Mouse (Mus musculus): ENCODE results near the gene Epha1. TPM values are rescaled to one million over a fixed set of nuclear protein-coding genes. Genes with fewer than 3 reads are reported as not detected.
A peak's percentile ranks its signal among the peaks of the same experiment; 100 is the strongest.

The Epha1 gene
- polyA plus RNA-seq, 1 experiment from 2014 or later, result 7.0 TPM

DNA sequence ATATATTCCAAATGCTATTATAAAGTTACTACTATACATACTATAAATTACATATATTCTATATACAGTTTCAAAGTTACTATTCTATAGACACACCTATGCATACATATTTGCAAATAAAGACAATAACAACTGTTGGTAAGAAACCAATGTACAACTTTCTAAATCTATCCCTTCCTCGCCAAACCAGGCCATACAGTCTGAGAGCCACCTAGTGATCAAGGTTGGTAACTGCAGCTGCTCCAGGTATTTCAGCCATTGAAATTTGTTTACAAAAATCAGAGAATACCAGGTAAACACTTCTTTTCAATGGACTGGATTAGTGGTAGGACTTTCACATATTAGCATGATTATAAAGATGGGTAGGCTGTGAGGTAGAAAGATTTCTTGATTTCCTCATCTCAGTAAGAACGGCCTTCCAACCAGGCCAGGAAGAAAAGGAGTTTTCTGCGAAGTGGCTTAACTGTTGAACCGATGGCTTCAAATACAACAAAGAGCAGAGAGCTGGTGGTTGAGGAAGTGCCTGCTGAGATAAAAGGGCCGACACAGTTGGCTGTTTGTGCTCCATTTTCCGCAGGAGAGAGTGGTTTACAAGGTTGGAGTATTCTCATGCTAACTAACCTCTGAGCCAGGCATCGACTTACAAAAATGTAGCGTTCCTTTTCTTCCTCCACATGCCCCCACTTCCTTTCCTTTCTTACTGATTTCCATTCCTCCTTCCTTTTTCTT is 7.5 kb upstream of the Epha1 start:
- DNase-seq, result peak; percentile 79

DNA sequence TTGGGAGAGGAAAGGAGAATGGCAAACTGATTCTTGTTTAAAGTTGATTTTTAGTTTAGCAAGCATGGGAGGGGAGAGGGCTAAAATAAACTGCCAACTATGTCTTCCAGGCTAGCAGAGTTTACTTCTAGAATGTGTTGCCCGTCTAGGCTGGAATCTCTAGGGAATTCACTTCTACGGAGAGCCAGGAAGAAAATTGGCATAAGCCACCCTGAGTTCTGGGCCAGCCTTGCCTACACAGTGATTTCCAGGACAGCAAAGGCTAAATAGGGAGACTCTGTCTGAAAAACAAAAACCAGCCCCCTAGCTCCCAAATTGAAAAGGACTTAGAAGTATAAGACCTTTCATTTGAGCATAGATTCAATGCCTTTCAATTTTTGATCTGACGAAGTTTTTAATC is 6.5 kb upstream of the Epha1 start:
- no peaks in the 10 kb centered on the region for H3K36me3 ChIP-seq (ENCODE audit: insufficient read depth)
- H3K9me3 ChIP-seq (ENCODE audit: low read depth, low read length), result no peaks in the 10 kb centered on the region
- WGBS, result 51% methylated on average over 3 of the region's 3 CpGs
- DNase-seq (no peak), ATAC-seq (ENCODE audit: insufficient read depth) (no peak)
- no peak for TF ChIP-seq CTCF (IDR thresholded peaks at IDR 0.05; ENCODE audit: low read depth)
- H3K4me2 ChIP-seq, result no peak overlapping the region
- no peaks in the 10 kb centered on the region for H3K4me1 ChIP-seq (ENCODE audit: insufficient read depth)
- H3K9ac ChIP-seq, result no peak overlapping the region
- no peak overlapping the region for H3K27ac ChIP-seq (ENCODE audit: low read depth)
- no peak overlapping the region for H3K4me3 ChIP-seq (ENCODE audit: low read depth, low read length)
- no peaks in the 10 kb centered on the region for H3K27me3 ChIP-seq (ENCODE audit: insufficient read depth, low read length)

More for the DNA sequence above, 7.5 kb upstream of the Epha1 start:
- Histone ChIP-seq H3K4me2 (no peak overlapping the region), H3K9me3 (ENCODE audit: low read depth, low read length) (no peaks in the 10 kb centered on the region), H3K27ac (ENCODE audit: low read depth) (no peak overlapping the region), H3K4me3 (ENCODE audit: low read depth, low read length) (no peak overlapping the region), H3K36me3 (ENCODE audit: insufficient read depth) (no peaks in the 10 kb centered on the region), H3K4me1 (ENCODE audit: insufficient read depth) (no peaks in the 10 kb centered on the region), H3K9ac (no peak overlapping the region), H3K27me3 (ENCODE audit: insufficient read depth, low read length) (no peaks in the 10 kb centered on the region)
- no peak for ATAC-seq (ENCODE audit: insufficient read depth)
- WGBS, result 24% methylated on average over 8 of the region's 8 CpGs
- peak; percentile 86 for TF ChIP-seq CTCF (IDR thresholded peaks at IDR 0.05; ENCODE audit: low read depth)

DNA sequence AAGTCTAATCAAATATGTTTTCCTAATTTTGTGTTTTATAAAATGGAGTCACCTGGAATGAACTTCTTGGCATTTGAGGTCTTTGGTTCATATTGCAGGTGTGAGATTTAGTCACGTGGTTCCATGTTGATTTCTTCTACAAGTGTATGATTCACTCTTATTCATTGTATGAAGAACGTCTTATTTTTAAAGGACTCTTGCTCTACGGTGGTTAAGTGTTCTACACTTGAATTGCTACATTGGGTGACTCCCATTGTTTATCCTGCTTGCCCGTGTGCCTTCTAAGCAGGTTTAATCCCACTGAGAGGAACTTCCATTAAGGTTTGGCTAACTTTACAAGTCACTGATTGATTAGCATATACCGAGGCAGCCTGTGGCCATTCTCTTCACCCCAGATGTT is 4.2 kb upstream of the Epha1 start:
- DNase-seq (no peak), ATAC-seq (ENCODE audit: insufficient read depth) (no peak)
- no peak for TF ChIP-seq CTCF (IDR thresholded peaks at IDR 0.05; ENCODE audit: low read depth)
- peaks cover 7% of the 10 kb centered on the region for H3K4me1 ChIP-seq (ENCODE audit: insufficient read depth)
- 68% methylated on average over 5 of the region's 5 CpGs for WGBS
- H3K27me3 ChIP-seq (ENCODE audit: insufficient read depth, low read length), result no peaks in the 10 kb centered on the region
- H3K9me3 ChIP-seq (ENCODE audit: low read depth, low read length), result no peaks in the 10 kb centered on the region
- no peak overlapping the region for H3K4me2 ChIP-seq
- H3K27ac ChIP-seq (ENCODE audit: low read depth), result no peak overlapping the region
- no peak overlapping the region for H3K4me3 ChIP-seq (ENCODE audit: low read depth, low read length)
- H3K9ac ChIP-seq, result no peak overlapping the region
- no peaks in the 10 kb centered on the region for H3K36me3 ChIP-seq (ENCODE audit: insufficient read depth)

DNA sequence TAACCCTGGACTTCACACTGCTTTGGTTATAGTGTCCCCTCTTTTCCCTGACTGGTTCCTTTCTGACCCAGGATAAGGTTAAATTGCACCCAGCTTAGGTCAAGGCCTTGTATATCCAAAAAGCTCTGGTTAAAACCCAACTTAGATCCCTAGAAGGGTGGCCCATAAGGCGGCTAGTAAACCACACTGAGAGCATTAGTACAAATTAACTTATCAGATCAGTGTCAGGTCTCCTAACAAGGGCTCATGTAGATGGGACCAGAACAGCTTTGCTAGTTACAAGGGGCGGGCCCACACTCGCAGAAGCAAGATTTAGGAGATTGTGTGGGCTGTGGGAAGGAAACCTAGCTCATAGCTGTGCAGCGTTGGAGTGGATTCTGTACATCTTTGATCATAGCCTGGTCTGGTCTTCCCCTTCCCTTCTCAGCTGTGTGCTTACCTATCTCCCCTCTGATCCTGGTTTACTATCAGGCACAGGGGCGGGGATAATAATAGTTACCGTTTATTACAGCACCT is 3.5 kb upstream of the Epha1 start:
- Histone ChIP-seq H3K9me3 (ENCODE audit: low read depth, low read length) (no peaks in the 10 kb centered on the region), H3K36me3 (ENCODE audit: insufficient read depth) (no peaks in the 10 kb centered on the region), H3K27me3 (ENCODE audit: insufficient read depth, low read length) (no peaks in the 10 kb centered on the region), H3K4me3 (ENCODE audit: low read depth, low read length) (no peak overlapping the region), H3K9ac (no peak overlapping the region), H3K4me2 (no peak overlapping the region), H3K4me1 (ENCODE audit: insufficient read depth) (peaks cover 11% of the 10 kb centered on the region), H3K27ac (ENCODE audit: low read depth) (no peak overlapping the region)
- no peak for DNase-seq
- ATAC-seq (ENCODE audit: insufficient read depth), result no peak
- 66% methylated on average over 6 of the region's 6 CpGs for WGBS
- TF ChIP-seq CTCF (IDR thresholded peaks at IDR 0.05; ENCODE audit: low read depth), result no peak

DNA sequence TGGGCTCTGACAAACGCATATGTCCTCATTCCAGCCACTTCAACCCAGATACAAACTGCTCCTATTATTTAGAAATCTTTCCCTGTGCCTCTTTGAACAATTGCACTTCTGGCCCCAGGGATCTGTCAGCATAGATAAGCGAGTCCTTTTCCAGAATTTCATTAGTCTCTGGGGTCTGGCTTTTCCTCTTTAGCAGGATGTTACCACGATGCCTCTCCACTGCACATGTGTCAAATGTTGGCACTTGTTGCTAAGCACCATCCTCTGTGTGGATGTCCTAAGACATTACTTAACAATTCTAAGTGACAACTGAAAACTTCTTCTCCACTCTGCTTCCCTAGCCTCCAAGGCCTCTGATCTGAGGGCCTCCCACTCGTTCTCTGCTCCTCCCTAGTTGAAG is 2.9 kb upstream of the Epha1 start:
- no peak overlapping the region for H3K27ac ChIP-seq (ENCODE audit: low read depth)
- H3K9ac ChIP-seq, result no peak overlapping the region
- DNase-seq (no peak), ATAC-seq (ENCODE audit: insufficient read depth) (no peak)
- H3K4me3 ChIP-seq (ENCODE audit: low read depth, low read length), result no peak overlapping the region
- no peaks in the 10 kb centered on the region for H3K9me3 ChIP-seq (ENCODE audit: low read depth, low read length)
- H3K36me3 ChIP-seq (ENCODE audit: insufficient read depth), result no peaks in the 10 kb centered on the region
- H3K27me3 ChIP-seq (ENCODE audit: insufficient read depth, low read length), result no peaks in the 10 kb centered on the region
- no peak overlapping the region for H3K4me2 ChIP-seq
- H3K4me1 ChIP-seq (ENCODE audit: insufficient read depth), result peaks cover 15% of the 10 kb centered on the region
- no peak for TF ChIP-seq CTCF (IDR thresholded peaks at IDR 0.05; ENCODE audit: low read depth)
- 10% methylated on average over 4 of the region's 4 CpGs for WGBS

DNA sequence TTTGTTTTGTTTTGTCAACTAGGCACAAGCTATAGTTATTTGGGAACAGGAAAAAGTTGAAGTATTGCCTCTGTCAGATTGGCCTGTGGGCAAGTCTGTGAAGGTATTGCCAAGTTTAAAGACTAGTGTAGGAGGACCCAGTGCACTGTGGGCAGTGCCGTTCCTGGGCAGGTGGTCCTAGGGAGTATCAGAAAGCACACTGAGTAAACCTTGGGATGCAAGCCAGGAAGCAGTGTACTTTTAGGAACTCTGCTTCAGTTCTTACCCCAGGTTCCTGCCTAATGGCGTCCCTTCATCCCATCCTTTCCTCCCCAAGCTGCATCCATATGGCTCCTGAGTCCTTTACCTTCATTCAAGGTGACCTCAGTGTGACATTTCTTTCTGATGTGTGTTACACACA is 2.1 kb upstream of the Epha1 start:
- Histone ChIP-seq H3K4me3 (ENCODE audit: low read depth, low read length) (no peak overlapping the region), H3K4me2 (no peak overlapping the region), H3K9ac (no peak overlapping the region), H3K27me3 (ENCODE audit: insufficient read depth, low read length) (no peaks in the 10 kb centered on the region), H3K4me1 (ENCODE audit: insufficient read depth) (peaks cover 17% of the 10 kb centered on the region), H3K9me3 (ENCODE audit: low read depth, low read length) (no peaks in the 10 kb centered on the region), H3K27ac (ENCODE audit: low read depth) (no peak overlapping the region), H3K36me3 (ENCODE audit: insufficient read depth) (no peaks in the 10 kb centered on the region)
- TF ChIP-seq CTCF (IDR thresholded peaks at IDR 0.05; ENCODE audit: low read depth), result no peak
- 81% methylated on average over 2 of the region's 2 CpGs for WGBS
- ATAC-seq (ENCODE audit: insufficient read depth), result no peak
- DNase-seq, result no peak

DNA sequence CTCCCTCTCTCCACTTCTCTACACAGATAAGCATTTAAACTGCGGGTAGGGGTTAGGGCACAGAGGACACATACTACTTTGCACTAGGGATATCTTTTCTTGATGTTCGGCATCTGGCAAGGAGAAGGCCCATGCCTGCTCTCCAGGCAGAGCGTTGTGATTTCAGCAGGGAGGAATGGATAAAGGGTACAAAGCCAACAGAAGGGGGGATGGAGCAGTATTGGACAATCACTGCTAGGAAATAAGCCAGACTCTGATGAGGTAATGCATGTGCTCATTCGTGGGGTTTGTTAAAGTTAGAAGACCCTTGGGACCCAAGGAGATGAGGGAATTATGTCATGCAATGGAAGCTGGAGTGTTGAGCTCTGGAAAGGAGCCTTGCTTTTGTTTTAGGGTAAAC is 1.6 kb upstream of the Epha1 start:
- Histone ChIP-seq H3K4me2 (no peak overlapping the region), H3K4me1 (ENCODE audit: insufficient read depth) (peaks cover 17% of the 10 kb centered on the region), H3K9me3 (ENCODE audit: low read depth, low read length) (no peaks in the 10 kb centered on the region), H3K27ac (ENCODE audit: low read depth) (no peak overlapping the region), H3K36me3 (ENCODE audit: insufficient read depth) (no peaks in the 10 kb centered on the region), H3K4me3 (ENCODE audit: low read depth, low read length) (no peak overlapping the region), H3K27me3 (ENCODE audit: insufficient read depth, low read length) (no peaks in the 10 kb centered on the region), H3K9ac (no peak overlapping the region)
- TF ChIP-seq CTCF (IDR thresholded peaks at IDR 0.05; ENCODE audit: low read depth), result no peak
- WGBS, result 77% methylated on average over 4 of the region's 4 CpGs
- DNase-seq (no peak), ATAC-seq (ENCODE audit: insufficient read depth) (no peak)
